26 mouse cellular contexts compared by ENCODE assay signal in genomic region chr2:160060091-160060490, GRCm38 (mm10).
A peak's percentile ranks its signal among the peaks of the same experiment; 100 is the strongest.
DNase-seq lines count a peak whose midpoint lies in the region; ATAC-seq and TF ChIP-seq lines count a peak whose summit lies in the region.
"Had no signal": no experiment of that assay in that cellular context is flagged by ENCODE, and none has a peak within 500 bp of the region (broad histone marks: within the 10 kb centered on the region; RNA-seq: fewer than 3 reads in every experiment).

No protein-coding gene starts in this region.

- no peak for TF ChIP-seq RAD21 in CH12.LX (IDR thresholded peaks at IDR 0.05; ENCODE audit: low read depth, low read length)

- H3K27ac ChIP-seq in CH12.LX (ENCODE audit: insufficient read depth, low read depth): no peak overlapping the region
- H3K27ac ChIP-seq in bone marrow macrophage, adult 2 months (ENCODE audit: insufficient read depth, low read depth, low read length): peak overlapping the region; percentile 87
- H3K27ac ChIP-seq: forebrain, embryonic 10.5 days; forebrain, embryonic 13.5 days; heart, embryonic 10.5 days; heart, embryonic 13.5 days; hindbrain, embryonic 14.5 days; hindbrain, postnatal 0 days had no signal

- TF ChIP-seq POLR2A in CH12.LX (IDR thresholded peaks at IDR 0.05; ENCODE audit: low read depth, low read length): no peak
- TF ChIP-seq POLR2A in bone marrow macrophage, adult 2 months (IDR thresholded peaks at IDR 0.05; ENCODE audit: borderline replicate concordance, low read depth, low read length): no peak

- peak; percentile 68 for ATAC-seq in megakaryocyte, adult 5-6 weeks (ENCODE audit: poor library complexity, severe bottlenecking)
- ATAC-seq: activated CD4-positive, CD25-positive, alpha-beta regulatory T cell, adult 4 months; forebrain, embryonic 13.5 days; forebrain, embryonic 16.5 days; hindbrain, postnatal 0 days; inflammation-experienced regulatory T-cells, adult 6 months had no signal

- no peaks in the 10 kb centered on the region for H3K9me3 ChIP-seq in CH12.LX (replicated peaks; ENCODE audit: low read length)
- H3K9me3 ChIP-seq: forebrain, embryonic 10.5 days; forebrain, embryonic 13.5 days; heart, embryonic 10.5 days; heart, embryonic 13.5 days had no signal

- no peak for TF ChIP-seq EP300 in CH12.LX (IDR thresholded peaks at IDR 0.05; ENCODE audit: low read length)

- TF ChIP-seq CTCF in CH12.LX (conservative IDR thresholded peaks at IDR 0.05 in 1 of 2, IDR thresholded peaks at IDR 0.05 in 1 of 2; ENCODE audit: low read depth in 2 of 2, low read length in 2 of 2): no peak
- TF ChIP-seq CTCF in bone marrow macrophage, adult 2 months (IDR thresholded peaks at IDR 0.05; ENCODE audit: low read depth, low read length): no peak

- peaks cover 0 to 3% of the 10 kb centered on the region in 2 experiments; a peak in 1 of 4 replicates for H3K4me1 ChIP-seq in CH12.LX (ENCODE audit: control insufficient read depth in 1 of 2, insufficient read depth in 2 of 2)
- peaks cover 34% of the 10 kb centered on the region for H3K4me1 ChIP-seq in bone marrow macrophage, adult 2 months (ENCODE audit: control insufficient read depth, insufficient read depth, low read length)
- H3K4me1 ChIP-seq: forebrain, embryonic 10.5 days; forebrain, embryonic 13.5 days had no signal

- no peaks in the 10 kb centered on the region for H3K36me3 ChIP-seq in CH12.LX (replicated peaks in 1 of 2; ENCODE audit: control insufficient read depth in 1 of 2, insufficient read depth in 1 of 2, low read length in 1 of 2)
- H3K36me3 ChIP-seq: forebrain, embryonic 10.5 days; heart, embryonic 10.5 days; heart, embryonic 13.5 days had no signal

- DNase-seq in lung, postnatal 36 days: peak; percentile 14
- no peak for DNase-seq in lung, postnatal 4 days
- no peak for DNase-seq in CH12.LX (ENCODE audit: extremely low read depth)
- no peak for DNase-seq in kidney, postnatal 10 days
- DNase-seq in thymus, adult 18-20 months: no peak
- DNase-seq in right cerebral cortex, postnatal 14 days: no peak
- DNase-seq: adrenal gland, adult 8-10 months; adrenal gland, postnatal 25 days; cerebellum, adult 18-20 months; cerebellum, adult 9-11 months; cerebellum, postnatal 25 days; gastrocnemius, postnatal 10 days; gastrocnemius, postnatal 36 days; heart, postnatal 14 days; heart, postnatal 4 days had no signal

- peaks cover 49% of the 10 kb centered on the region for H3K27me3 ChIP-seq in CH12.LX (replicated peaks)

- H3K9ac ChIP-seq in CH12.LX (ENCODE audit: insufficient read depth, low read depth): no peak overlapping the region
- H3K9ac ChIP-seq: forebrain, embryonic 13.5 days; heart, embryonic 13.5 days; hindbrain, embryonic 14.5 days had no signal

- no peak overlapping the region for H3K4me2 ChIP-seq in CH12.LX (ENCODE audit: insufficient read depth, low read depth, poor library complexity, severe bottlenecking)
- H3K4me2 ChIP-seq: forebrain, embryonic 13.5 days; heart, embryonic 13.5 days; hindbrain, embryonic 14.5 days had no signal

- H3K79me2 ChIP-seq in CH12.LX (replicated peaks; ENCODE audit: control insufficient read depth, extremely low read depth, insufficient read depth, poor library complexity, severe bottlenecking): no peaks in the 10 kb centered on the region

- dilution Hi-C loops in CH12.LX (cut with MboI; ENCODE audit: extremely low pct_ligation_motif_present, extremely low pct_unique_long_range_greater_than_20kb, low sequenced_read_pairs): no loop called here

- H3K4me3 ChIP-seq in CH12.LX (replicated peaks in 1 of 3; ENCODE audit: low read depth in 2 of 3, low read length in 2 of 3, poor library complexity in 1 of 3): no peak overlapping the region
- H3K4me3 ChIP-seq in bone marrow macrophage, adult 2 months (ENCODE audit: insufficient read depth, low read length): no peak overlapping the region
- H3K4me3 ChIP-seq: forebrain, embryonic 10.5 days; forebrain, embryonic 13.5 days; heart, embryonic 10.5 days; heart, embryonic 13.5 days had no signal

- in situ Hi-C loops in CH12.LX (cut with MboI; ENCODE audit: low pct_ligation_motif_present, low pct_unique_long_range_greater_than_20kb, low sequenced_read_pairs): loop anchor here (25.0 kb wide), 1 partner anchor 302 kb away; the partner anchor contains the start of gene Mafb

TF ChIP-seq in CH12.LX, 34 proteins besides CTCF, POLR2A, EP300 and RAD21:
- TF ChIP-seq CHD2 (IDR thresholded peaks at IDR 0.05; ENCODE audit: low read length) (no peak), JUN (IDR thresholded peaks at IDR 0.05; ENCODE audit: insufficient read depth, low read depth, low read length) (no peak), KAT2A (IDR thresholded peaks at IDR 0.05; ENCODE audit: insufficient replicate concordance, low read length) (no peak), MAX (IDR thresholded peaks at IDR 0.05; ENCODE audit: low read length) (no peak), USF1 (IDR thresholded peaks at IDR 0.05; ENCODE audit: low read depth, low read length) (0 out of 2 replicates have a peak, but pooled peaks have one; percentile 12), USF2 (conservative IDR thresholded peaks at IDR 0.05; ENCODE audit: low read depth, low read length) (no peak), NELFE (IDR thresholded peaks at IDR 0.05; ENCODE audit: low read depth, low read length) (no peak), ELF1 (IDR thresholded peaks at IDR 0.05; ENCODE audit: low read depth, low read length) (no peak), TBP (conservative IDR thresholded peaks at IDR 0.05; ENCODE audit: low read depth, low read length) (no peak), ZNF384 (IDR thresholded peaks at IDR 0.05; ENCODE audit: low read depth, low read length) (no peak), BHLHE40 (IDR thresholded peaks at IDR 0.05; ENCODE audit: low read depth, low read length) (peak; percentile 61)
